Mouse (Mus musculus): Measurements from ENCODE around the gene Acadvl. TPM values are rescaled to one million over a fixed set of nuclear protein-coding genes. Genes with fewer than 3 reads are reported as not detected.
A peak's percentile ranks its signal among the peaks of the same experiment; 100 is the strongest.

The Acadvl gene
- total RNA-seq, 2 experiments from 2014 or later: 1,326 to 1,372 TPM

GRCm38 (mm10) chr11:69980196-69981140, 34.7 kb downstream of the Acadvl start:
- peak; percentile 97 to 99 for DNase-seq

GRCm38 (mm10) chr11:69979827-69980195, 35.4 kb downstream of the Acadvl start:
- DNase-seq: no peak

- no peak for DNase-seq
These were observed 38.9 kb downstream of the Acadvl start for GRCm38 (mm10) chr11:69976271-69976670.

DNA sequence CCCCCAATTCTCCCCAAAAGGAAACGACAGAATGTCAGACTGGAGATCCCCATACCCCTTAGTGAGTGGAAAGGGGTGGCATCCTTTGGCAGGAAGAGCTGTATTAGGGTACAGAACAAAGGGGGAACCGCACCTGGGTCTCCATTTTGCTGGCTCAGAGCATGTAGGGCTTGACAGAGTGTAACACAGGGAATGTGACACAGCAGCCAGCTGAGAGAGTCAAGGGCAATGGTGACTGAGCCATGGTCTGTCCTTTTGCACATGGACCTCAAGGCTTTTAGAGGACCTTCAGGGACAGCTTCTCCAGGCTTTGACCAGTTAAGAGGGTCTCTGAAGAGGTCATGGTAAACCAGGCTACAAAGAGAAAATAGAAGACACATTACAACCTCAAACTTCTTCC, 40.3 kb downstream of the Acadvl start:
- no peak for DNase-seq

GRCm38 (mm10) chr11:69970775-69971174, 44.4 kb downstream of the Acadvl start:
- DNase-seq: no peak

DNA sequence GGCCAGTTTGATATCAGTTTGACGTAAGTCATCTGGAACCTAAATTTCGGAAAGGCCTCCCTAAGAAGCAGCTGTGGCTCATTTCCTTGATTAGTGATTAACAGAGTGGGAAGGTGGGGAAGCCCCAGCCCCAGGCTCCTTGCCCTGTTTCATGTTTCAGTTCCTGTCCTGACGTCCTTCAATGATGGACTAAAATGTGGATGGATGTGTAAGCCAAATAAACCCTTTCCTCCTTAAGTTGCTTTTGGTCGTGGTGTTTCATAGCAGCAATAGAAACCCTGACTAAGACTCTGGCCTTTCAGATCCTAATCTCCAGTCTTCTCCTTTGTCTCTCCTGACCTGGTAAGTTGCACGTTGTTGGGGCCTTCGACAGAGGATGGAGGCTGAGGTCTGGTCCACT, 45.0 kb downstream of the Acadvl start:
- no peak for DNase-seq

- DNase-seq: no peak
These were observed 46.4 kb downstream of the Acadvl start for GRCm38 (mm10) chr11:69968793-69969192.

- DNase-seq: no peak
These were observed 48.2 kb downstream of the Acadvl start for GRCm38 (mm10) chr11:69966860-69967517.

- peak in 1 of 2 experiments; percentile 29 for DNase-seq
These were observed 49.0 kb downstream of the Acadvl start for GRCm38 (mm10) chr11:69966006-69966859.

GRCm38 (mm10) chr11:69965271-69966005, 49.8 kb downstream of the Acadvl start:
- no peak for DNase-seq

- no peak for DNase-seq
These were observed 50.5 kb downstream of the Acadvl start, which contains the start of gene Cldn7 for GRCm38 (mm10) chr11:69964650-69965270. Gene Cldn7, plus strand, starts transcription at chr11:69964779.

GRCm38 (mm10) chr11:69961841-69962240, 53.4 kb downstream of the Acadvl start:
- no peak for DNase-seq

GRCm38 (mm10) chr11:69960616-69961015, 54.6 kb downstream of the Acadvl start:
- DNase-seq: no peak

Small RNA genes within 50 kb of the gene (microRNA-seq; reads per million reads assigned to microRNA genes)
- gene Gm44349 (0 to 0.76 reads per million in 2 experiments), gene Mir324 (1,353 to 1,413 reads per million in 2 experiments)

Other genes with a start within 250 kb of the Acadvl start
- 10 to 100 TPM; 41.7 to 44.7 TPM for gene Zbtb4, start 249.5 kb downstream of the Acadvl start, total RNA-seq (2021)
- gene Chrnb1, start 219.5 kb downstream of the Acadvl start, total RNA-seq (2021): 1 to 10 TPM; 2.0 to 4.6 TPM
- gene Fgf11, start 213.6 kb downstream of the Acadvl start, total RNA-seq (2021): 1 to 10 TPM; 2.6 to 3.0 TPM
- under 1 TPM; 0.17 to 0.49 TPM for gene Tmem102, start 209.8 kb downstream of the Acadvl start, total RNA-seq (2021)
- gene Gm39566, start 200.1 kb downstream of the Acadvl start, total RNA-seq (2021): not detected
- gene Spem2, start 196.9 kb downstream of the Acadvl start, total RNA-seq (2021): not detected
- gene Spem1, start 193.2 kb downstream of the Acadvl start, total RNA-seq (2021): not detected
- gene Nlgn2, start 177.6 kb downstream of the Acadvl start, total RNA-seq (2021): 1 to 10 TPM; 3.3 to 3.9 TPM
- 100 to 1,000 TPM; 232 to 246 TPM for gene Tmem256, start 176.9 kb downstream of the Acadvl start, total RNA-seq (2021)
- gene Plscr3, start 169.0 kb downstream of the Acadvl start, total RNA-seq (2021): 10 to 100 TPM; 19.6 to 21.4 TPM
- gene Tnk1, start 156.7 kb downstream of the Acadvl start, total RNA-seq (2021): not detected
- not detected for gene Tmem95, start 137.4 kb downstream of the Acadvl start, total RNA-seq (2021)
- 1 to 10 TPM; 2.0 to 2.5 TPM for gene Kctd11, start 134.0 kb downstream of the Acadvl start, total RNA-seq (2021)
- gene Acap1, start 119.9 kb downstream of the Acadvl start, total RNA-seq (2021): 1 to 10 TPM in 1 of 2 experiments, under 1 TPM in 1; 0.72 to 4.4 TPM
- under 1 TPM in 1 of 2 experiments, not detected in 1; 0.41 TPM for gene 2810408A11Rik, start 114.4 kb downstream of the Acadvl start, total RNA-seq (2021)
- gene Neurl4, start 114.3 kb downstream of the Acadvl start, total RNA-seq (2021): 10 to 100 TPM; 42.1 to 48.0 TPM
- gene Gps2, start 101.5 kb downstream of the Acadvl start, total RNA-seq (2021): 10 to 100 TPM; 26.2 to 27.5 TPM
- gene Eif5a, start 93.5 kb downstream of the Acadvl start, total RNA-seq (2021): 100 to 1,000 TPM; 415 to 425 TPM
- gene Ybx2, start 79.6 kb downstream of the Acadvl start, total RNA-seq (2021): 10 to 100 TPM; 14.6 to 23.1 TPM
- gene Slc2a4, start 67.2 kb downstream of the Acadvl start, total RNA-seq (2021): 100 to 1,000 TPM; 402 to 439 TPM
- gene Cldn7, start 50.6 kb downstream of the Acadvl start, total RNA-seq (2021): 1 to 10 TPM in 1 of 2 experiments, not detected in 1; 1.3 TPM
- 100 to 1,000 TPM; 130 to 144 TPM for gene Ctdnep1, start 34.3 kb downstream of the Acadvl start, total RNA-seq (2021)
- gene Elp5, start 32.9 kb downstream of the Acadvl start, total RNA-seq (2021): 10 to 100 TPM; 46.2 to 53.1 TPM
- 100 to 1,000 TPM; 285 to 320 TPM for gene Gabarap, start 24.3 kb downstream of the Acadvl start, total RNA-seq (2021)
- 10 to 100 TPM; 18.4 to 19.7 TPM for gene Phf23, start 19.6 kb downstream of the Acadvl start, total RNA-seq (2021)
- gene Dvl2, start 14.8 kb downstream of the Acadvl start, total RNA-seq (2021): 1 to 10 TPM; 3.4 to 4.8 TPM
- gene Dlg4, start 1.5 kb upstream of the Acadvl start, total RNA-seq (2021): 1 to 10 TPM; 5.9 to 6.8 TPM
- not detected for gene Asgr1, start 38.7 kb upstream of the Acadvl start, total RNA-seq (2021)
- under 1 TPM in 1 of 2 experiments, not detected in 1; 0.21 TPM for gene Asgr2, start 77.2 kb upstream of the Acadvl start, total RNA-seq (2021)
- 1 to 10 TPM; 3.5 to 5.1 TPM for gene Mgl2, start 114.9 kb upstream of the Acadvl start, total RNA-seq (2021)
- gene Clec10a, start 140.8 kb upstream of the Acadvl start, total RNA-seq (2021): 1 to 10 TPM; 3.1 to 3.5 TPM
- gene Slc16a11, start 197.3 kb upstream of the Acadvl start, total RNA-seq (2021): 1 to 10 TPM in 1 of 2 experiments, under 1 TPM in 1; 0.65 to 2.2 TPM
- gene Slc16a13, start 205.7 kb upstream of the Acadvl start, total RNA-seq (2021): 1 to 10 TPM; 2.1 to 2.9 TPM
- 10 to 100 TPM in 1 of 2 experiments, 1 to 10 TPM in 1; 5.5 to 15.5 TPM for gene Bcl6b, start 214.4 kb upstream of the Acadvl start, total RNA-seq (2021)
- gene 0610010K14Rik, start 222.5 kb upstream of the Acadvl start, total RNA-seq (2021): 10 to 100 TPM; 29.1 to 30.6 TPM
- 1 to 10 TPM; 2.7 TPM for gene Gm21988, start 224.4 kb upstream of the Acadvl start, total RNA-seq (2021)
- 100 to 1,000 TPM in 1 of 2 experiments, 10 to 100 TPM in 1; 97.8 to 102 TPM for gene Rnasek, start 224.4 kb upstream of the Acadvl start, total RNA-seq (2021)
- gene Alox12, start 239.9 kb upstream of the Acadvl start, total RNA-seq (2021): 1 to 10 TPM; 1.6 to 1.9 TPM